Comparison of ENCODE assay signal across 8 mouse cellular contexts in genomic region chr13:95325907-95326550, GRCm38 (mm10). TPM values are rescaled to one million over a fixed set of nuclear protein-coding genes. Genes with fewer than 3 reads are reported as not detected.
A peak's percentile ranks its signal among the peaks of the same experiment; 100 is the strongest.
DNase-seq lines count a peak whose midpoint lies in the region; ATAC-seq and TF ChIP-seq lines count a peak whose summit lies in the region.

No protein-coding gene starts in this region.

- H3K4me1 ChIP-seq in kidney, embryonic 14.5 days (ENCODE audit: control insufficient read depth, insufficient read depth, low read length), result peaks cover 15% of the 10 kb centered on the region; the same call in 1 of the 2 replicates
- peaks cover 3% of the 10 kb centered on the region; the same call in 1 of the 2 replicates for H3K4me1 ChIP-seq in cortical plate, adult 2 months (ENCODE audit: control insufficient read depth, insufficient read depth, low read length)
- peaks cover 40% of the 10 kb centered on the region for H3K4me1 ChIP-seq in hindbrain, embryonic 15.5 days (replicated peaks)
- peaks cover 33% of the 10 kb centered on the region for H3K4me1 ChIP-seq in midbrain, embryonic 15.5 days

- H3K4me3 ChIP-seq in kidney, embryonic 14.5 days (ENCODE audit: low read length), result peak overlapping the region; percentile 83
- H3K4me3 ChIP-seq in cortical plate, adult 2 months (ENCODE audit: insufficient read depth, low read length), result peak overlapping the region; percentile 71
- peak overlapping the region; percentile 82 for H3K4me3 ChIP-seq in hindbrain, embryonic 15.5 days
- peak overlapping the region; percentile 88 for H3K4me3 ChIP-seq in midbrain, embryonic 15.5 days

- WGBS in kidney, embryonic 14.5 days, result 6% methylated on average over 5 of the region's 5 CpGs
- 17% methylated on average over 5 of the region's 5 CpGs for WGBS in hindbrain, embryonic 15.5 days
- WGBS in midbrain, embryonic 15.5 days, result 6% methylated on average over 5 of the region's 5 CpGs

- H3K4me2 ChIP-seq in kidney, embryonic 14.5 days (replicated peaks; ENCODE audit: low read depth, low read length), result peak overlapping the region; percentile 79
- peak overlapping the region; percentile 71 for H3K4me2 ChIP-seq in hindbrain, embryonic 15.5 days
- H3K4me2 ChIP-seq in midbrain, embryonic 15.5 days, result peak overlapping the region; percentile 60

- TF ChIP-seq POLR2A in cortical plate, adult 2 months (IDR thresholded peaks at IDR 0.05; ENCODE audit: extremely low read depth, insufficient read depth, low read length), result no peak

- TF ChIP-seq CTCF in cortical plate, adult 2 months (IDR thresholded peaks at IDR 0.05; ENCODE audit: extremely low read depth, insufficient read depth, low read length), result no peak

- no peak for ATAC-seq in kidney, embryonic 14.5 days (ENCODE audit: low FRiP score, low TSS enrichment)
- ATAC-seq in hindbrain, embryonic 15.5 days (ENCODE audit: low FRiP score, low read depth), result no peak
- no peak for ATAC-seq in midbrain, embryonic 15.5 days (replicated peaks)

- H3K9me3 ChIP-seq in kidney, embryonic 14.5 days (ENCODE audit: control insufficient read depth, low read length), result no peaks in the 10 kb centered on the region
- no peaks in the 10 kb centered on the region for H3K9me3 ChIP-seq in hindbrain, embryonic 15.5 days
- no peaks in the 10 kb centered on the region for H3K9me3 ChIP-seq in midbrain, embryonic 15.5 days

- peak overlapping the region; percentile 99 for H3K9ac ChIP-seq in kidney, embryonic 14.5 days (ENCODE audit: low read depth, low read length)
- peak overlapping the region; percentile 95 for H3K9ac ChIP-seq in hindbrain, embryonic 15.5 days
- H3K9ac ChIP-seq in midbrain, embryonic 15.5 days, result peak overlapping the region; percentile 96

- H3K36me3 ChIP-seq in kidney, embryonic 14.5 days (ENCODE audit: control insufficient read depth, insufficient read depth, low read length), result no peaks in the 10 kb centered on the region; the same call in 1 of the 2 replicates
- no peaks in the 10 kb centered on the region for H3K36me3 ChIP-seq in hindbrain, embryonic 15.5 days
- H3K36me3 ChIP-seq in midbrain, embryonic 15.5 days (replicated peaks), result no peaks in the 10 kb centered on the region

- peak overlapping the region; percentile 100 for H3K27ac ChIP-seq in kidney, embryonic 14.5 days (ENCODE audit: low read depth, low read length)
- no peak overlapping the region for H3K27ac ChIP-seq in cortical plate, adult 2 months (ENCODE audit: insufficient read depth, low read length)
- peak overlapping the region; percentile 98 for H3K27ac ChIP-seq in hindbrain, embryonic 15.5 days (replicated peaks)
- peak overlapping the region; percentile 96 for H3K27ac ChIP-seq in midbrain, embryonic 15.5 days

- no peaks in the 10 kb centered on the region for H3K27me3 ChIP-seq in kidney, embryonic 14.5 days (ENCODE audit: control insufficient read depth, insufficient read depth, low read length)
- H3K27me3 ChIP-seq in hindbrain, embryonic 15.5 days, result no peaks in the 10 kb centered on the region
- no peaks in the 10 kb centered on the region for H3K27me3 ChIP-seq in midbrain, embryonic 15.5 days (replicated peaks)

- DNase-seq in kidney, postnatal 4 days, result no peak
- no peak for DNase-seq in yolk sac, embryonic 10.5 days (ENCODE audit: low spot score)
- DNase-seq in c-Kit-positive CD71-positive TER-119-positive erythroid progenitor cells, embryonic 14.5 days (ENCODE audit: low spot score), result no peak
- DNase-seq in left cerebral cortex, postnatal 10 days (ENCODE audit: extremely low spot score in 1 of 2, low spot score in 2 of 2), result no peak

- intact Hi-C loops in left cerebral cortex, postnatal 10 days (cut with DNase I), result loop anchor here (10.0 kb wide), 1 partner anchor 101 kb away; no protein-coding TSS in a partner anchor

RNA-seq across cellular contexts. Expression of gene Zbed3, which starts 2.6 kb away (rescaled TPM):
- polyA plus RNA-seq in kidney, embryonic 14.5 days (2014; fragmentation: Nextera tagmentation; extraction: Ambion mirVana), result 73.0 and 90.4 TPM in 2 replicates
- 19.5 and 19.8 TPM in 2 replicates for polyA plus RNA-seq in cortical plate, adult 2 months (2012; rRNA removed)
- polyA plus RNA-seq in hindbrain, embryonic 15.5 days (2015; fragmentation: Nextera tagmentation; extraction: Ambion mirVana), result 35.6 and 39.3 TPM in 2 replicates
- polyA plus RNA-seq in midbrain, embryonic 15.5 days (2015; fragmentation: Nextera tagmentation; extraction: Ambion mirVana), result 38.5 and 38.9 TPM in 2 replicates
- total RNA-seq in left cerebral cortex, postnatal 10 days (2021), result 10 to 100 TPM; 14.7 to 18.0 TPM

RNA-seq across cellular contexts. Expression of gene Aggf1, which starts 49.1 kb away (rescaled TPM):
- polyA plus RNA-seq in kidney, embryonic 14.5 days (2014; fragmentation: Nextera tagmentation; extraction: Ambion mirVana), result 33.4 and 40.2 TPM in 2 replicates
- 36.5 and 39.4 TPM in 2 replicates for polyA plus RNA-seq in cortical plate, adult 2 months (2012; rRNA removed)
- polyA plus RNA-seq in hindbrain, embryonic 15.5 days (2015; fragmentation: Nextera tagmentation; extraction: Ambion mirVana), result 36.4 and 38.3 TPM in 2 replicates
- 41.8 and 42.9 TPM in 2 replicates for polyA plus RNA-seq in midbrain, embryonic 15.5 days (2015; fragmentation: Nextera tagmentation; extraction: Ambion mirVana)
- 10 to 100 TPM; 39.0 to 39.9 TPM for total RNA-seq in left cerebral cortex, postnatal 10 days (2021)
